Mouse (Mus musculus) CH12.LX (cell line): ENCODE data around the gene Steap3. TPM values are rescaled to one million over a fixed set of nuclear protein-coding genes. Genes with fewer than 3 reads are reported as not detected.

Experiments used
- DNase-seq: peaks from one replicate; pipeline ENCODE4 v3.0.0-alpha.2; 2013; ENCODE audit errors: extremely low read depth
- H3K27ac ChIP-seq: 2 replicates; pipeline ENCODE4 v1.5.1; 2012; ENCODE audit warnings: low read depth, mild to moderate bottlenecking, control low read depth, moderate library complexity; ENCODE audit not compliant: insufficient read depth
- H3K27me3 ChIP-seq: replicated peaks from 2 replicates; pipeline ENCODE3; 2012; ENCODE audit warnings: inconsistent platforms
- H3K36me3 ChIP-seq, 2 experiments: replicated peaks in 1 of 2; 2 replicates each; pipeline versions ENCODE3 to v1.6.1; 2012; ENCODE audit warnings: inconsistent platforms in 1 of 2, low read length in 1 of 2, mild to moderate bottlenecking in 1 of 2, mixed read lengths in 1 of 2, moderate library complexity in 1 of 2; ENCODE audit not compliant: control insufficient read depth in 1 of 2, insufficient read depth in 1 of 2
- H3K4me1 ChIP-seq, 2 experiments: 2 replicates each; pipeline ENCODE4 v1.6.1; 2012; ENCODE audit warnings: inconsistent platforms in 1 of 2, moderate library complexity in 1 of 2; ENCODE audit not compliant: insufficient read depth in 2 of 2, control insufficient read depth in 1 of 2
- H3K4me2 ChIP-seq: 2 replicates; pipeline ENCODE4 v1.6.1; 2012; ENCODE audit warnings: low read depth, mild to moderate bottlenecking, control low read depth; ENCODE audit not compliant: poor library complexity, insufficient read depth, severe bottlenecking
- H3K4me3 ChIP-seq, 3 experiments: fragments of 150-350 bp in 1 of 3; sonication (generic) in 1 of 3; replicated peaks in 1 of 3; 2 replicates each; pipeline versions ENCODE3 to v1.5.1; 2011 to 2012; ENCODE audit warnings: low read depth in 2 of 3, low read length in 2 of 3, mild to moderate bottlenecking in 2 of 3, moderate library complexity in 2 of 3, control low read depth in 1 of 3, improper control_type of control experiment in 1 of 3, inconsistent platforms in 1 of 3, mixed read lengths in 1 of 3; ENCODE audit not compliant: poor library complexity in 1 of 3
- H3K79me2 ChIP-seq: replicated peaks from 2 replicates; pipeline ENCODE4 v1.6.1; 2012; ENCODE audit warnings: mild to moderate bottlenecking, moderate library complexity; ENCODE audit not compliant: control insufficient read depth, poor library complexity, insufficient read depth, severe bottlenecking; ENCODE audit errors: extremely low read depth
- H3K9ac ChIP-seq: 2 replicates; pipeline ENCODE4 v1.6.1; 2012; ENCODE audit warnings: low read depth, mild to moderate bottlenecking, control low read depth, moderate library complexity; ENCODE audit not compliant: insufficient read depth
- H3K9me3 ChIP-seq: replicated peaks from 2 replicates; pipeline ENCODE3; 2012; ENCODE audit warnings: low read length, inconsistent platforms, mixed read lengths
- CTCF ChIP-seq, 2 experiments: IDR thresholded peaks in 1 of 2; conservative IDR thresholded peaks in 1 of 2; 2 replicates each; pipeline ENCODE4 v1.5.1; 2011 to 2012; ENCODE audit warnings: low read depth in 2 of 2, low read length in 2 of 2, improper control_type of control experiment in 1 of 2, inconsistent platforms in 1 of 2, mild to moderate bottlenecking in 1 of 2, moderate library complexity in 1 of 2
- ELF1 ChIP-seq: IDR thresholded peaks from 2 replicates; pipeline ENCODE4 v1.6.1; 2014; ENCODE audit warnings: low read depth, mild to moderate bottlenecking, inconsistent platforms, low read length, improper control_type of control experiment
- EP300 ChIP-seq: IDR thresholded peaks from 2 replicates; pipeline ENCODE4 v1.6.1; 2011; ENCODE audit warnings: low read length, improper control_type of control experiment
- ETS1 ChIP-seq: conservative IDR thresholded peaks from 2 replicates; pipeline ENCODE4 v1.6.1; 2012; ENCODE audit warnings: low read depth, mild to moderate bottlenecking, inconsistent platforms, low read length, improper control_type of control experiment, moderate library complexity
- HCFC1 ChIP-seq: IDR thresholded peaks from 2 replicates; pipeline ENCODE4 v1.6.1; 2012; ENCODE audit warnings: low read depth, mild to moderate bottlenecking, inconsistent platforms, low read length, improper control_type of control experiment
- IRF4 ChIP-seq: IDR thresholded peaks from 2 replicates; pipeline ENCODE4 v1.6.1; 2014; ENCODE audit warnings: low read depth, mild to moderate bottlenecking, inconsistent platforms, low read length, improper control_type of control experiment
- JUN ChIP-seq: IDR thresholded peaks from 2 replicates; pipeline ENCODE4 v1.6.1; 2011; ENCODE audit warnings: low read depth, mild to moderate bottlenecking, low read length, improper control_type of control experiment, moderate library complexity; ENCODE audit not compliant: insufficient read depth
- KAT2A ChIP-seq: IDR thresholded peaks from 2 replicates; pipeline ENCODE4 v1.6.1; 2012; ENCODE audit warnings: low read length, improper control_type of control experiment, inconsistent platforms; ENCODE audit not compliant: insufficient replicate concordance
- MAFK ChIP-seq: IDR thresholded peaks from 2 replicates; pipeline ENCODE4 v1.6.1; 2011; ENCODE audit warnings: low read length, improper control_type of control experiment; ENCODE audit not compliant: insufficient replicate concordance
- MAX ChIP-seq: IDR thresholded peaks from 2 replicates; pipeline ENCODE4 v1.6.1; 2011; ENCODE audit warnings: low read length, improper control_type of control experiment
- MEF2A ChIP-seq: IDR thresholded peaks from 2 replicates; pipeline ENCODE4 v1.6.1; 2014; ENCODE audit warnings: low read depth, mild to moderate bottlenecking, inconsistent platforms, low read length, improper control_type of control experiment, borderline replicate concordance
- MXI1 ChIP-seq: IDR thresholded peaks from 2 replicates; pipeline ENCODE4 v1.6.1; 2011; ENCODE audit warnings: mild to moderate bottlenecking, low read depth, low read length, improper control_type of control experiment
- MYC ChIP-seq: IDR thresholded peaks from 2 replicates; pipeline ENCODE4 v1.6.1; 2011; ENCODE audit warnings: low read depth, mild to moderate bottlenecking, improper control_type of control experiment, low read length
- NELFE ChIP-seq: IDR thresholded peaks from 2 replicates; pipeline ENCODE4 v1.6.1; 2011; ENCODE audit warnings: low read depth, low read length, improper control_type of control experiment
- NRF1 ChIP-seq: IDR thresholded peaks from 2 replicates; pipeline ENCODE4 v1.6.1; 2014; ENCODE audit warnings: low read depth, mild to moderate bottlenecking, inconsistent platforms, low read length, improper control_type of control experiment, moderate library complexity
- PAX5 ChIP-seq: IDR thresholded peaks from 2 replicates; pipeline ENCODE4 v1.6.1; 2012; ENCODE audit warnings: low read length, inconsistent platforms, mixed read lengths
- POLR2A ChIP-seq: IDR thresholded peaks from 2 replicates; pipeline ENCODE4 v1.6.1; 2011; ENCODE audit warnings: low read depth, mild to moderate bottlenecking, improper control_type of control experiment, low read length
- POLR2AphosphoS2 ChIP-seq: IDR thresholded peaks from 2 replicates; pipeline ENCODE4 v1.6.1; 2011; ENCODE audit warnings: low read depth, low read length, improper control_type of control experiment
- RCOR1 ChIP-seq: conservative IDR thresholded peaks from 2 replicates; pipeline ENCODE4 v1.6.1; 2012; ENCODE audit warnings: low read depth, mild to moderate bottlenecking, inconsistent platforms, low read length, improper control_type of control experiment
- SIN3A ChIP-seq: IDR thresholded peaks from 2 replicates; pipeline ENCODE4 v1.6.1; 2012; ENCODE audit warnings: low read length, improper control_type of control experiment, inconsistent platforms
- SMC3 ChIP-seq: IDR thresholded peaks from 2 replicates; pipeline ENCODE4 v1.6.1; 2011; ENCODE audit warnings: low read depth, low read length, improper control_type of control experiment
- TBP ChIP-seq: conservative IDR thresholded peaks from 2 replicates; pipeline ENCODE4 v1.6.1; 2011; ENCODE audit warnings: low read depth, low read length, improper control_type of control experiment
- USF1 ChIP-seq: IDR thresholded peaks from 2 replicates; pipeline ENCODE4 v1.6.1; 2014; ENCODE audit warnings: low read depth, mild to moderate bottlenecking, inconsistent platforms, low read length, improper control_type of control experiment
- USF2 ChIP-seq: conservative IDR thresholded peaks from 2 replicates; pipeline ENCODE4 v1.6.1; 2011; ENCODE audit warnings: low read depth, low read length, improper control_type of control experiment
- ZC3H11A ChIP-seq: IDR thresholded peaks from 2 replicates; pipeline ENCODE4 v1.6.1; 2012; ENCODE audit warnings: low read depth, mild to moderate bottlenecking, inconsistent platforms, low read length, improper control_type of control experiment
- ZKSCAN1 ChIP-seq: IDR thresholded peaks from 2 replicates; pipeline ENCODE4 v1.6.1; 2012; ENCODE audit warnings: low read depth, inconsistent platforms, low read length, improper control_type of control experiment, borderline replicate concordance
- ZNF384 ChIP-seq: IDR thresholded peaks from 2 replicates; pipeline ENCODE4 v1.6.1; 2012; ENCODE audit warnings: low read depth, low read length, improper control_type of control experiment, inconsistent platforms
- dilution Hi-C: fragments of 300-500 bp; cut with MboI; formaldehyde crosslinking; loops from 2 replicates; pipeline ENCODE4 v1.14.3; 2020; ENCODE audit warnings: low sequenced_read_pairs; ENCODE audit not compliant: extremely low pct_unique_long_range_greater_than_20kb, extremely low pct_ligation_motif_present
- in situ Hi-C: fragments of 300-500 bp; cut with MboI; formaldehyde crosslinking; loops from 3 replicates; pipeline ENCODE4 v1.14.3; 2019; ENCODE audit warnings: low sequenced_read_pairs, low pct_ligation_motif_present, low pct_unique_long_range_greater_than_20kb, mixed read lengths
- polyA plus RNA-seq: library from polyadenylated mRNA; unstranded; fragments of >175 nt; gene quantifications from 2 replicates; pipeline ENCODE4 v1.2.1, GENCODE M21; 2012; ENCODE audit warnings: low read depth; ENCODE audit not compliant: insufficient read length
- total RNA-seq, 2 experiments: library from RNA; depleted of rRNA; stranded (reverse); fragments of 300-350 nt in 1 of 2; fragments of >200 nt in 1 of 2; gene quantifications; 2 replicates each; pipeline ENCODE4 v1.2.3; 2012 to 2014

Gene Steap3
- total and polyA plus RNA-seq, 3 experiments, result 1.2 to 8.0 (median 2.9) TPM

GRCm38 (mm10) chr1:120223613-120224012, 48.9 kb downstream of the Steap3 start:
- DNase-seq, result no peak
- no peak overlapping the region for H3K9ac ChIP-seq
- H3K27me3 ChIP-seq, result no peaks in the 10 kb centered on the region
- H3K36me3 ChIP-seq, result peaks cover 0 to 4% of the 10 kb centered on the region in 2 experiments
- H3K27ac ChIP-seq, result no peak overlapping the region
- dilution Hi-C loops, result no loop called here
- H3K4me3 ChIP-seq, result no peak overlapping the region
- in situ Hi-C loops, result no loop called here
- H3K9me3 ChIP-seq, result no peaks in the 10 kb centered on the region
- H3K4me1 ChIP-seq, result no peaks in the 10 kb centered on the region; a peak in 1 of 4 replicates
- no peak overlapping the region for H3K4me2 ChIP-seq
- no peaks in the 10 kb centered on the region for H3K79me2 ChIP-seq
- TF ChIP-seq RCOR1 (no peak), NRF1 (no peak), POLR2A (no peak), EP300 (no peak), KAT2A (no peak), TBP (no peak), ZKSCAN1 (no peak), CTCF (conservative IDR thresholded peaks at IDR 0.05 in 1 of 2, IDR thresholded peaks at IDR 0.05 in 1 of 2; ENCODE audit: low read depth in 2 of 2, low read length in 2 of 2) (no peak), SMC3 (no peak), HCFC1 (no peak), ZC3H11A (no peak), SIN3A (no peak), MAX (no peak), MEF2A (no peak), USF2 (no peak), JUN (no peak), PAX5 (no peak), POLR2AphosphoS2 (no peak), ZNF384 (no peak)
- TF ChIP-seq, all 38 proteins: peak for 0

- dilution Hi-C loops, result no loop called here
- in situ Hi-C loops, result no loop called here
- TF ChIP-seq IRF4 (no peak), MYC (no peak), EP300 (no peak), PAX5 (no peak), ZC3H11A (no peak), NELFE (no peak), ETS1 (no peak), ZNF384 (no peak), SMC3 (no peak), MXI1 (no peak), MAFK (no peak), TBP (no peak), MAX (no peak), ZKSCAN1 (no peak), KAT2A (no peak), USF1 (no peak), ELF1 (no peak), POLR2A (no peak)
- Histone ChIP-seq H3K36me3 (no peaks in the 10 kb centered on the region), H3K4me3 (no peak overlapping the region), H3K9ac (no peak overlapping the region), H3K79me2 (no peaks in the 10 kb centered on the region), H3K4me2 (no peak overlapping the region), H3K9me3 (no peaks in the 10 kb centered on the region), H3K4me1 (no peaks in the 10 kb centered on the region; a peak in 1 of 4 replicates), H3K27me3 (no peaks in the 10 kb centered on the region), H3K27ac (no peak overlapping the region)
- DNase-seq, result no peak
These were observed 51.2 kb downstream of the Steap3 start for GRCm38 (mm10) chr1:120221285-120221684.
